Mouse (Mus musculus): Measurements from ENCODE around the gene Inava.

The Inava gene

GRCm38 (mm10) chr1:136233892-136234594 is at the start of gene Inava:
Gene Inava, minus strand, starts transcription at chr1:136234264.
- DNase-seq, result peak; percentile 72

- DNase-seq, result no peak
These were observed 43.3 kb upstream of the Inava start for GRCm38 (mm10) chr1:136277366-136277765.

GRCm38 (mm10) chr1:136268224-136268623 is 34.2 kb upstream of the Inava start:
- no peak for DNase-seq

- no peak for DNase-seq
These were observed 32.1 kb upstream of the Inava start for GRCm38 (mm10) chr1:136266127-136266526.

- no peak for DNase-seq
These were observed 29.3 kb upstream of the Inava start for GRCm38 (mm10) chr1:136263355-136263754.

- peak; percentile 32 for DNase-seq
These were observed 26.7 kb upstream of the Inava start, which contains the start of gene Gpr25 for GRCm38 (mm10) chr1:136260635-136261238. Gene Gpr25, minus strand, starts transcription at chr1:136260873.

GRCm38 (mm10) chr1:136259893-136260634 is 26.0 kb upstream of the Inava start:
- DNase-seq, result peak; percentile 67

GRCm38 (mm10) chr1:136259543-136259892 is 25.5 kb upstream of the Inava start:
- peak; percentile 42 for DNase-seq

- DNase-seq, result peak; percentile 55
These were observed 24.4 kb upstream of the Inava start for GRCm38 (mm10) chr1:136258495-136258894.

GRCm38 (mm10) chr1:136255657-136256056 is 21.6 kb upstream of the Inava start:
- peak; percentile 59 for DNase-seq

GRCm38 (mm10) chr1:136255174-136255573 is 21.1 kb upstream of the Inava start:
- peak; percentile 30 for DNase-seq

GRCm38 (mm10) chr1:136254503-136255065 is 20.5 kb upstream of the Inava start:
- DNase-seq, result no peak

GRCm38 (mm10) chr1:136253472-136253871 is 19.4 kb upstream of the Inava start:
- peak; percentile 70 for DNase-seq

- no peak for DNase-seq
These were observed 15.6 kb upstream of the Inava start for GRCm38 (mm10) chr1:136249662-136250061.

GRCm38 (mm10) chr1:136247393-136247792 is 13.3 kb upstream of the Inava start:
- peak; percentile 47 for DNase-seq

GRCm38 (mm10) chr1:136244469-136244868 is 10.4 kb upstream of the Inava start:
- no peak for DNase-seq

GRCm38 (mm10) chr1:136241801-136242200 is 7.7 kb upstream of the Inava start:
- no peak for DNase-seq

- DNase-seq, result no peak
These were observed 4.4 kb upstream of the Inava start for GRCm38 (mm10) chr1:136238495-136238894.

- no peak for DNase-seq
These were observed 580 bp upstream of the Inava start for GRCm38 (mm10) chr1:136234595-136235092.

GRCm38 (mm10) chr1:136232986-136233790 is 876 bp downstream of the Inava start:
- no peak for DNase-seq

- peak; percentile 49 for DNase-seq
These were observed 1.7 kb downstream of the Inava start for GRCm38 (mm10) chr1:136232285-136232926.

GRCm38 (mm10) chr1:136231596-136231995 is 2.5 kb downstream of the Inava start:
- no peak for DNase-seq

Data from thymus, postnatal 4 days (tissue).